Mouse (Mus musculus) MEL (cell line): ENCODE measurements around the gene 1700088E04Rik.
A peak's percentile ranks its signal among the peaks of the same experiment; 100 is the strongest.

ENCODE experiments used
- BHLHE40 ChIP-seq: IDR thresholded peaks from 2 replicates; pipeline ENCODE4 v1.6.1; 2012; ENCODE audit warnings: low read depth, mild to moderate bottlenecking, inconsistent platforms, low read length, improper control_type of control experiment, borderline replicate concordance
- CHD2 ChIP-seq: IDR thresholded peaks from 2 replicates; pipeline ENCODE4 v1.6.1; 2011; ENCODE audit warnings: low read length, improper control_type of control experiment
- CTCF ChIP-seq, 3 experiments: IDR thresholded peaks in 2 of 3; conservative IDR thresholded peaks in 1 of 3; 2 replicates each; pipeline ENCODE4 v1.5.1; 2011 to 2012; ENCODE audit warnings: low read length in 3 of 3, low read depth in 2 of 3, mild to moderate bottlenecking in 2 of 3, improper control_type of control experiment in 1 of 3, inconsistent platforms in 1 of 3, mixed read lengths in 1 of 3, moderate library complexity in 1 of 3; ENCODE audit not compliant: control insufficient read depth in 1 of 3, insufficient read depth in 1 of 3, poor library complexity in 1 of 3, severe bottlenecking in 1 of 3
- E2F4 ChIP-seq: IDR thresholded peaks from 2 replicates; pipeline ENCODE4 v1.6.1; 2011; ENCODE audit warnings: low read depth, low read length, improper control_type of control experiment, borderline replicate concordance
- EP300 ChIP-seq, 2 experiments: IDR thresholded peaks; 2 replicates each; pipeline ENCODE4 v1.6.1; 2011; ENCODE audit warnings: improper control_type of control experiment in 2 of 2, low read length in 2 of 2, low read depth in 1 of 2, mild to moderate bottlenecking in 1 of 2
- GATA1 ChIP-seq: IDR thresholded peaks from 2 replicates; pipeline ENCODE4 v1.6.1; 2011; ENCODE audit warnings: low read depth, low read length, improper control_type of control experiment
- MAX ChIP-seq: IDR thresholded peaks from 2 replicates; pipeline ENCODE4 v1.6.1; 2011; ENCODE audit warnings: low read length, improper control_type of control experiment
- MAZ ChIP-seq: IDR thresholded peaks from 2 replicates; pipeline ENCODE4 v1.6.1; 2012; ENCODE audit warnings: low read depth, mild to moderate bottlenecking, inconsistent platforms, low read length, improper control_type of control experiment
- MYB ChIP-seq: IDR thresholded peaks from 2 replicates; pipeline ENCODE4 v1.6.1; 2011; ENCODE audit warnings: mild to moderate bottlenecking, low read depth, low read length, improper control_type of control experiment
- POLR2A ChIP-seq, 2 experiments: IDR thresholded peaks; 2 replicates each; pipeline ENCODE4 v1.6.1; 2011 to 2012; ENCODE audit warnings: low read length in 2 of 2, mild to moderate bottlenecking in 2 of 2, control low read depth in 1 of 2, improper control_type of control experiment in 1 of 2, low read depth in 1 of 2, moderate library complexity in 1 of 2; ENCODE audit not compliant: control insufficient read depth in 1 of 2, insufficient read depth in 1 of 2, poor library complexity in 1 of 2
- RAD21 ChIP-seq: IDR thresholded peaks from 2 replicates; pipeline ENCODE4 v1.6.1; 2011; ENCODE audit warnings: mild to moderate bottlenecking, low read depth, low read length, improper control_type of control experiment
- TCF12 ChIP-seq: IDR thresholded peaks from 2 replicates; pipeline ENCODE4 v1.6.1; 2014; ENCODE audit warnings: low read depth, mild to moderate bottlenecking, inconsistent platforms, low read length, improper control_type of control experiment, moderate library complexity
- UBTF ChIP-seq: IDR thresholded peaks from 2 replicates; pipeline ENCODE4 v1.6.1; 2012; ENCODE audit warnings: low read depth, mild to moderate bottlenecking, inconsistent platforms, low read length, improper control_type of control experiment, moderate library complexity, borderline replicate concordance; ENCODE audit not compliant: insufficient read depth
- USF1 ChIP-seq: IDR thresholded peaks from 2 replicates; pipeline ENCODE4 v1.6.1; 2014; ENCODE audit warnings: low read depth, mild to moderate bottlenecking, inconsistent platforms, low read length, improper control_type of control experiment, moderate library complexity

DNA sequence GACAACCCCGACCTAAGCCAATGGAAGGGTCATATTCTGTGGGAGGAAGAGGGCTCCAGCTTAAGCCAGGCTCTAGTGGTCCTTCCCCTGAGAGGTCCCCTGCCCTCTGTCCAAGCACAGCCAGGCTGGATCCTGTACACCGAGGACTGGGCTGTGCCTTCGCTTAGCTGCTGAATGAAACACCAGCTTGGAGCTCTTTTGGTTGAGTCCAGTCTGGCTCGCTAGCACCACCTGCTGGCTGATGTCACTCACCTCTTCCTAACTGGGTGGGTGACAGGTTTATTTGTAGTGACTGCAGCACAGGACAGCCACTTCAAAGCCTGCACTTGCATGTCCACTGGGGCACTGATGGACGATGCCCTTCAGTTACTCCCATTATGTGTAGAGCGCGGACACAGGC lies 7.5 kb upstream of the 1700088E04Rik start:
- TF ChIP-seq POLR2A (IDR thresholded peaks at IDR 0.05; ENCODE audit: control insufficient read depth in 1 of 2, insufficient read depth in 1 of 2, low read depth in 1 of 2, low read length in 2 of 2, poor library complexity in 1 of 2) (no peak), BHLHE40 (no peak), CTCF (IDR thresholded peaks at IDR 0.05 in 2 of 3, conservative IDR thresholded peaks at IDR 0.05 in 1 of 3; ENCODE audit: control insufficient read depth in 1 of 3, insufficient read depth in 1 of 3, low read depth in 2 of 3, low read length in 3 of 3, poor library complexity in 1 of 3, severe bottlenecking in 1 of 3) (peak; percentile 70 to 85 (median 81)), USF1 (no peak), CHD2 (no peak), MAZ (no peak), TCF12 (no peak), RAD21 (peak; percentile 47), UBTF (no peak), MAX (no peak), E2F4 (no peak), EP300 (IDR thresholded peaks at IDR 0.05; ENCODE audit: low read depth in 1 of 2, low read length in 2 of 2) (no peak), MYB (no peak), GATA1 (no peak)
